Mouse (Mus musculus) urinary bladder, postnatal 36 days (tissue): ENCODE data around the gene Ufc1.
"Not testable (repeated sequence)": the region's sequence is repeated elsewhere in the genome, so short reads cannot be mapped to it uniquely, and the experiment has no call there.

Source experiments
- DNase-seq, 2 experiments: peaks; one replicate each; pipeline ENCODE4 v3.0.0; 2022; ENCODE audit warnings: low spot score in 2 of 2, mixed read lengths in 1 of 2

Ufc1 gene

DNA sequence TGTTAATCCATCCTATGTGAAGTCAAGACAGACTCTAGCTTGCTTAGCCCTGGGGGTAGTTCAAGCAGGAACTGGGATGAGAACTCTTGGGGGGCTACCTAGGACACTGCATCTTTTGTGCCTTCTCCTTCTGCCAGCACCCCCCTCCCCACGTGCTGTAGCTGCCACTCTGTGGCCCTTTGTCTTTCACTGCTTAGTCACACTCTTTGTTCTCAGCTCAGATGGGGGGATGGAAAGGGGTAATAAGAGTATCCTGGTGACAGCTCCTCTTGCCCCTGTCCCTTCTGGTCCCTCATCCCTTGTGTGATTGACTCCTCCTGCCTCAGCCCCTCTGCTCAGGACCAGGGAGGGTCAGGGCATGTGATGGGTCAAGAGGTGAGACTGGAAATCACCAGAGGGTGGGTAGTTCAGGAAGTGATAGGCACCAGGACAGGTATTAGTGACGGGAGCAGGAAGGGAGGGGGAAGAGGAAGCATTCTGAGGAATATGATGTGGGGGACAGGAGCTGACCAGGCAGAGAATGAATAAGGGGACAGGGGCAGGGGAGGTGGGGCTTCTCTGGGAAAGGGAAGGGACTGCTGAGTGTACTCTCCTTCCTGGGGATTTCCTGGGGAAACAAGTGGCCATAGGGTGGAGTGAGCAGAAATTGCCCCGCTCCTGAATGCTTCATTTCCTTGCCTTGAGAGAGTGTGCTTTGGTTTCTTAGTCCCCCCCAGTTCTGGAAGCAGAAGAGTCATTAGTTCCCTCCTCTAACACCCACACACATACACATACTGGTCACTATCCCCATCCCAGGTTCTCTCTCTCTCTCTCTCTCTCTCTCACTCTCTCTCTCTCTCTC lies 46.2 kb downstream of the Ufc1 start:
- no peak for DNase-seq

- no peak for DNase-seq
Observed at GRCm38 (mm10) chr1:171247916-171248315, 46.9 kb downstream of the Ufc1 start.

DNA sequence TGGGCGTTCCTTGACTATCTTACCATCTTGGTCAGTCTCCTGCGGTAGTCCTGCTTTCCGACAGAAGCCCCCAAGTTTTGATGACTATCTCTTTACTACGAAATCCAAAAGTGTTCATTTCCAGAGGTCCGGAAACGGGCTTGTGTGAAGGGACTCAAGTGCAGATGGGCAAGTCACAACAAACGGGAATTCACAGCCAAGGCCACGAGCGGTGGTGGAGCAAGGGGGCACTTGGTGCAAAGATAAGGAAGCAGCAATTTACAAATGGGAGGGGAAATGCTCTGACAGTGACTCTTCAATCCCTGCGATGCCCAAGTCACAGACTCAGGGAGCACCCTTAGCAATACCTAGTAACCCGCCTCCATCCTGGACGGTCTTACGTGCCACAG lies 47.4 kb downstream of the Ufc1 start:
- DNase-seq, result no peak

DNA sequence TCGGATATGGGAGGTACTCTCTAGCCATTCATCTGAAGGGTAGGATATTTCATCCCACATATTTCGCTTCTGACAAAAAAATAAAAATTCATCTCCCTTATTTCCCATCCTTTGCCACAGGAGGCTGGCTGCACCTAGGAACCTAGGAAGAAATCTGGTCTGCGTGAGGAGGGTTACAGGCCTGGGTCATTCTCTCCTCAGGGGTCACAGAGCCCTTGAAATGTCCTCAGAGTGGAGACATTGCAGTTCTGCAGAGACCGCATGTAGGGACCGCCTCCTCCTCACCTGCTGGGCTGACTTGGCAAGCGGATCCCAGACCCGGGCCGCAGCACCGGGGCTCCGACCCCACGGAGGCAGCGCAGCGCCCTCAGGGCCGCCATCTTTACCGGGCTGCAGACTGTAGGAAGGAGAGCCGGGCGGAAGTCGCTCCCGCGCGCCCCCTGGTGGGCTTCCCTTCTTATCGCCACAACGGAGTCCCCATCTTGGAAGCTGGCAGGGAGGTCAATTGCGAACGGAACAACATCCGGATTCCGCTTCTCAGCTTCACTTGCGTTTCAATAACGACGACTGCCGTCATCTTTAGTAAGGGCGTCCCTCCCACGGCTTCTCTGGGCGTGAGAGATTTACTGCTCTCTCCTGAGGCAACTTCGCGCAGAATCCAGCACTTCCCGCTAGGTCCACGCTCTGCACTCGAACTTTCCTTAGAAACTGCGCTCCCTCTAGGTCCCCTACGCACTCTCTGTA lies 47.9 kb downstream of the Ufc1 start:
- DNase-seq, result peak; percentile 96 to 97

DNA sequence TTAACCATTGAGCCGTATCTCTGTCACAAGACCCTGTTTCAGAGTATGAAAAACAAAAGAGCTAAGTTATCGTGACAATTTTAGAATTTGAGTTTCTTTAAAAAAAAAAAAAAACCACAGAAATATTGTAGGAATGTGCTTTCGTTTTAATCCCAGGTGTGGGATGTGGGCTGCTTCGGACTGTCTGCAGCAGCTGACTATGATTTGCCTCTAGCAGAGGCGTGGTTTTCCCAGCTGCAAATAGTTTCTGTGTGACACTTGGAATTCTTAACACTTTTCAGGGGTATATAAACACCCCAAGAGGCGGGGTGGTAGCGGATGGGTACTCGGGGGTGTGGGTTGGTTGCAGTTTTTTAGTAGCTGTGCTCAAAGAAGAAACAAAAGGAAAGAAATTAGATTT lies 49.5 kb downstream of the Ufc1 start:
- no peak for DNase-seq

GRCm38 (mm10) chr1:171241952-171242351 lies 52.9 kb downstream of the Ufc1 start:
- not testable (repeated sequence) for DNase-seq

GRCm38 (mm10) chr1:171240911-171241310 lies 53.9 kb downstream of the Ufc1 start:
- no peak for DNase-seq

DNA sequence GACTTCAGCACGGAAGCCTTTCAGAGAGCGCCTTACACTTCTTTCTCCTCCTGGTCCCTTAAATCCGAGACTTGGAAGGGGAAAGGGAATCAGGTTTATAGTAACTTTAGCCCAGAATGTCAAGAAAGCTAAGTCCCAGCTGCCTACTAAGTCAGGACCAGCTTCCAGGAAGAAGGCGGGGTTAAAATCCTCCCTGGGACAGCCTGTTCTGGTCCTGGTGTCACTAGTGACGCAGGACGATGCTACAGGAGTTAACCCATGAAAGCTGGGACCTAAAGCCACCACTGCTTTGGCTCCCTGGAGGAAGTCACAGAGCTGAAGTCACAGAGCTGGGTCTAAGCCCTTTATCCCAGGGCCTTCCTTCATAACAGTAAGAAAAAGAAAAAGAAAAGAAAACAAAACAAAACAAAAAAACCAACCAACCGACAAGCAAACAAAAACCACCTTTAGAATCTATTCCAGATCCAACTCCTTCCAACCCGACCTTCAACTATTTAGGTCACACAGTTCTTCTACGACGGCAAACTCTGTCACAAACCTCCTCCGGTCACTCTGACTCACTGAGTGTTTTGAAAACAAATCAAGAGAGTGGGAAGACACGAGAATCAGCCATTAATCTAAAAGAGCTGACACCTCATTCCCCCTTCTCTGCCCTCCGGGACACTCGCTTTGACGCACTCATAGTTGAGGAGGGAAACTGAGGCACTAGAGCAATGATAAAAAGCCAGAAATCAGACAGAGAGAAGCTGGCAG lies 54.7 kb downstream of the Ufc1 start:
- peak in 1 of 2 experiments; percentile 62 for DNase-seq
